Mouse (Mus musculus) E14TG2a.4 (cell line): Measurements from ENCODE around the gene Rsph14.

Source experiments
- H3K27me3 ChIP-seq: 2 replicates; pipeline ENCODE4 v1.6.1; 2014; ENCODE audit warnings: low read length, control low read depth; ENCODE audit not compliant: insufficient read depth
- H3K36me3 ChIP-seq: 2 replicates; pipeline ENCODE4 v1.6.1; 2014; ENCODE audit warnings: low read length, control low read depth; ENCODE audit not compliant: insufficient read depth
- H3K4me1 ChIP-seq: replicated peaks from 2 replicates; pipeline ENCODE4 v1.6.1; 2014; ENCODE audit warnings: low read depth, low read length, control low read depth
- H3K4me3 ChIP-seq: replicated peaks from 2 replicates; pipeline ENCODE4 v1.5.1; 2014; ENCODE audit warnings: mild to moderate bottlenecking, low read length
- H3K9me3 ChIP-seq: 2 replicates; pipeline ENCODE4 v1.6.1; 2014; ENCODE audit warnings: low read length, control low read depth
- CTCF ChIP-seq: conservative IDR thresholded peaks from 2 replicates; pipeline ENCODE4 v1.5.1; 2014; ENCODE audit warnings: low read length
- NANOG ChIP-seq: IDR thresholded peaks from 2 replicates; pipeline ENCODE4 v1.6.1; 2014; ENCODE audit warnings: borderline replicate concordance, low read length, mixed read lengths
- POU5F1 ChIP-seq: IDR thresholded peaks from 2 replicates; pipeline ENCODE4 v1.6.1; 2014; ENCODE audit warnings: low read length, borderline replicate concordance

The Rsph14 gene

DNA sequence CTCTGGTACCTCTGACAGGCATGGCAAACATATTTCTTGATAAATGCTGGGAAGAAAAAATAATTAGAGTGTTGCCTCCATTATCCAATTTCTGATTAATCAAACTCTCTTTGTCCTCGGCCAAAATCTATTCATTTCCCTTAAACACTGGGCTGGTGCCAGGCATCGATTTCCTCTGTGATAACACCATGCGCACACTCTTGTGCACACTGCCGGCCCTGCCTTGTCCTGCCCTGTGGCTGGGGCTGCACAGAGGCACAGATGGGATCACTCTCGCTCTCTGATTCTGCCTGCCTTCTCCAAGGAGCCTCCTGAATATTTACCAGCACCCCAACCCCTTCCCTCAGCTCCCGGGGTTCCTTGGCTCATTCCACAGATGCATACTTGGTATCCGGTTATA lies 56.8 kb downstream of the Rsph14 start:
- peaks cover 22% of the 10 kb centered on the region for H3K27me3 ChIP-seq
- H3K4me1 ChIP-seq = peaks cover 12% of the 10 kb centered on the region

DNA sequence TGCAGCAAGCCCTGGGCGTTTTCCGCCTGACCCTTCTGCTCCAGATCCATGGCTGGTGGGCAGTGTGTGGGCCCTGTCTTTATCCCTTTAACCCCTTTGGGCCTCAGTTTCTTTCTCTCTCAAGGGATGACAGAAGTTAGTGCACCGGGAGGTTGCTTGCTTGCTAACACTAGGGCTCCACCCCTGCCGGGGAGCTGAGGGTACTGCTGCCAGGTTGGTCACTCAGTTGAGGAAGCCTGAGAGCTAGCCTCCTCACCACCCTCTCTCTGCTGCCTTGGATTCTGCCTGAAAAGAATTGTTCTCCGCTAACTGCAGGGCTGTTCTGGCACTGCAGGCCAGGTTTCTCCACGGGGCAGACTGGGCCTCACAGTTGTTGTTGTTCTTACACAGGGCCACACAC lies 59.4 kb downstream of the Rsph14 start:
- Histone ChIP-seq H3K4me3 (peak overlapping the region; percentile 68), H3K36me3 (no peaks in the 10 kb centered on the region), H3K27me3 (peaks cover 33% of the 10 kb centered on the region), H3K9me3 (no peaks in the 10 kb centered on the region), H3K4me1 (peaks cover 21% of the 10 kb centered on the region)
- peak; percentile 39; the same call in 1 of the 2 replicates for TF ChIP-seq CTCF
- TF ChIP-seq NANOG = no peak

More for the DNA sequence above, 56.8 kb downstream of the Rsph14 start:
- no peak overlapping the region for H3K4me3 ChIP-seq
- no peak for TF ChIP-seq NANOG
- TF ChIP-seq POU5F1 = no peak
- no peak for TF ChIP-seq CTCF
- H3K36me3 ChIP-seq = no peaks in the 10 kb centered on the region
- no peaks in the 10 kb centered on the region for H3K9me3 ChIP-seq

DNA sequence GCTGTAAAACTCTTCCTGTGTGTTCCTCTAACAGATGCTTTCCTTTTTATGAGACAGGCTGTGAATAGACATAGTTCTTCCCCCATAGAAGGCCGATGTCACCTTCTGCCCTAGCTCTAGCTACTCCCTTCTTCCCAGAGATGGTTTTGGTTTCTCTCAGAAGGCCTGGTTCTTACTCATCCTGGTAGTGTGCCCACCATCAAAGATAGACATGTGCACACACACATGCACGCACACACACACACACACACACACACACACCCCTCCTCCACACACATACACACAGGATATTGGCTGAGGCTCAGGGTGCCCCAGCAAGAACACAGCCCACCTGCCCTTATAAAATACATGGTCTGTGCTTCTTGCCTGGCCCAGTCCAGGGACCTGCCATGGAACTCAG lies 63.1 kb downstream of the Rsph14 start:
- TF ChIP-seq POU5F1 = no peak
- TF ChIP-seq NANOG = no peak
- no peak for TF ChIP-seq CTCF
- Histone ChIP-seq H3K4me3 (no peak overlapping the region), H3K4me1 (peaks cover 35% of the 10 kb centered on the region), H3K9me3 (no peaks in the 10 kb centered on the region), H3K27me3 (peaks cover 60% of the 10 kb centered on the region), H3K36me3 (no peaks in the 10 kb centered on the region)

DNA sequence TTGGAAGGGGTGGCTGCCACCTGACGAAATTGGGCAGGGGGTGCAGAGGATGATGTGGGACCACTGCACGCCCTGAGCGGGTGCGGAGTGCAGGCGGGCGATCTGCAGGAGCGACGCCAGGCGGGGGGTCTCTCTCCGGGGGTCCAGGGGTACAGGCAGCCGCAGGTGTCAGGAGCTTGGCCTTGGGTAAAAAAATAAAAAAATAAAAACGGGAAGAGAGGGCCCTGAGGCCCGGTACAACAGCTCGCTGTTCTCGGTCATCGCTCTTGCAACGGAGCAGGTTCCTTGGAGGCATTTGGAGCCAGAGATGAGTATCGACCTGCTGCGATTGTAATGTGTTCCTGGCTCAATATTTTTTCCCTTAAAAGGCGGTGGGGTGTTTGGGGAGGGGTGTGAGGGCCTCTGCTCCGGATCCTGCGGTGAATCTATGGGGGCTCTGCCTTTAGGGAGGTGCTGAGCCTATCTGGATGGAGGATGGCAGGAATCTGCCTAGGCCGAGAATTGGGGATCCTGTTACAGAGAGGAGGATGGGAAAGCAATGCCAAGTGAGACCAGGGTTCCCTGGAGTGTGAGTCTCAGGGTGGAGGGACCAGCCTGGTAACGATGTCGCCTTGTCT lies 64.6 kb downstream of the Rsph14 start:
- no peaks in the 10 kb centered on the region for H3K9me3 ChIP-seq
- no peaks in the 10 kb centered on the region for H3K36me3 ChIP-seq
- H3K4me3 ChIP-seq = peak overlapping the region; percentile 85
- peaks cover 75% of the 10 kb centered on the region for H3K27me3 ChIP-seq
- TF ChIP-seq NANOG = no peak
- TF ChIP-seq POU5F1 = no peak
- TF ChIP-seq CTCF = no peak
- peaks cover 26% of the 10 kb centered on the region for H3K4me1 ChIP-seq

DNA sequence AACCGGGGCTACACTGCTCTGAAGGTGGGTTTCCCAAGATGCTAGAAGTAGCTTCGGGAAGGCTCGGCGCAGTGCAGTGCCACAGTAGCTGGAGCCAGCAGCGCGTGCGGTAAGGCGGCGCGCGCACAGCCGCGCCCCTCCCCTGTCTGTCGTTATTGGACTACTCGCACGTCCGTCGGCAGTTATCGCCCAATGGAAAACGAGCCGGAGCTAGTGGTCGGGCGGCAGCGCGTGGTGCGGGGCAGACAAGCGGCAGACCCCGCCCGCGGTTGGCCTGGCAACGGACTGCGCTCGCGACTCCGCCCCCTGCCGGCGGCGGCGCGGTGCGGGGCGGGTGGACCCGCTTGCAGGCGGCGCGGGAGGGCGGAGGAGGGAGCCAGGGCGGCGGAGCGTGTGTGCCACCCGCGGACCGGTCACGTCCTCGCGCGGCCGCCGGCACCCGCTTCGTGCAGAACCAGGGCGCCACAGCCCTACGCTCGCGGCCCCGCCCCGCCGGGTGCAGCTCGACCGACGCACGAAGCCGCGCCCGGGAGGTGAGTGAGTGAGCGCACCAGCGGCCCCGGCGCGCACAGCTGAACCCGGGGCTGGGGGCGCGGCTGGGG lies 65.4 kb downstream of the Rsph14 start, which contains the start of gene Gnaz:
Gene Gnaz (plus strand): TSS at position 328 of the 602 bp plus-strand sequence.
- Histone ChIP-seq H3K4me3 (peak within 1 kb of the TSS; percentile 85), H3K36me3 (no peaks in the 10 kb centered on the region), H3K27me3 (peaks cover 76% of the 10 kb centered on the region), H3K4me1 (peaks cover 23% of the 10 kb centered on the region), H3K9me3 (no peaks in the 10 kb centered on the region)
- TF ChIP-seq NANOG = no peak
- TF ChIP-seq POU5F1 = no peak
- TF ChIP-seq CTCF = no peak

DNA sequence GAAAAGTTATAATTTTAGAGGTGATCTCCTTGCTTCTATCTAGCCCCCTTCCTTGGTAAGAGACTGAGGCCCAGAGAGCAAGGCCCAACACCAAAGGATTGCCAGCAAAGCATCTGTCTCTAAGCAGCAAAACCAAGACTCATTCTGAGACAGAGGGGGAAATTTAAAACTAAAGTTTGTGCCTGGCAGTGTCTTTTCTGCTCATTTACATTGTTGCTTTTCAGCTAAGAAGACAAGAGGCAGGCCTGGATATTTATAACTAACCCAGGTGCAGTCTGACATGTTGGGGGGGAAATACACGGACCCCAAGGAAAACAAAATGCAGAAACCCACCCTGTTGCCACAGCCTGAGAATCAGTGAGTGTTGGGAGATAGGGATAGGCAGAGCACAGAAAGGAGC lies 68.0 kb downstream of the Rsph14 start:
- peaks cover 80% of the 10 kb centered on the region for H3K27me3 ChIP-seq
- H3K36me3 ChIP-seq = no peaks in the 10 kb centered on the region
- no peaks in the 10 kb centered on the region for H3K9me3 ChIP-seq
- H3K4me3 ChIP-seq = no peak overlapping the region
- H3K4me1 ChIP-seq = peaks cover 28% of the 10 kb centered on the region
- TF ChIP-seq POU5F1 = no peak
- TF ChIP-seq CTCF = no peak
- no peak for TF ChIP-seq NANOG

DNA sequence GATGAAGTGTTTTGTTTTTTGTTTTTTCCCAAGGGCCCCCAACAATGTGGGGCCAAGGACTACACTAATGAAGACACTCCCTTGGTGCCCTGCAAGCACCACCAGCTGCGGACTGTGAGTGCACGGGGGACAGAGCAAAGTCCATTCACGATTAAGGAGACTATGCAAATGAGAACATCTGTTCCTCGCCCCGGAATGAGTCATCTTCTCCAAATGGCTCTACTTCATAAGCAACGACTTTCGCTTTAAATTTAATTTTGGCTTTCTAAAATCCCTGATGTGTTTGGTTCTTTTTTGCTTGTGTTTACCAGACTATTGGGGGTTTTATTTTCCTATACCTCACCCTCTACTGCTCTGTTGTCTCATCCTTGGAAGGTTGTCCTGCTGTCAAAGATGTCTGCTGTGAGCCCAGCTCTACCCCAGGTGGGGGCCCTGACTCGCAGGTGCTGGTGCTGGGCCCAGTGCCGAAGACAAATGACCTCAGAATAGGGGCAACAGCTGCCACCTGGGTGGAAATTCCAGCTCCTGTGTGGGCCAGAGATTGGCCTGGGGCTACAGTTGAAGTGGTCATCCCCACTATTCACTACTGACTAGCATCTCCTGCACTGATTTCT lies 79.4 kb downstream of the Rsph14 start:
- Histone ChIP-seq H3K4me1 (peaks cover 23% of the 10 kb centered on the region), H3K4me3 (no peak overlapping the region), H3K27me3 (peaks cover 15% of the 10 kb centered on the region), H3K9me3 (no peaks in the 10 kb centered on the region), H3K36me3 (no peaks in the 10 kb centered on the region)
- no peak for TF ChIP-seq POU5F1
- no peak for TF ChIP-seq NANOG
- TF ChIP-seq CTCF = no peak

DNA sequence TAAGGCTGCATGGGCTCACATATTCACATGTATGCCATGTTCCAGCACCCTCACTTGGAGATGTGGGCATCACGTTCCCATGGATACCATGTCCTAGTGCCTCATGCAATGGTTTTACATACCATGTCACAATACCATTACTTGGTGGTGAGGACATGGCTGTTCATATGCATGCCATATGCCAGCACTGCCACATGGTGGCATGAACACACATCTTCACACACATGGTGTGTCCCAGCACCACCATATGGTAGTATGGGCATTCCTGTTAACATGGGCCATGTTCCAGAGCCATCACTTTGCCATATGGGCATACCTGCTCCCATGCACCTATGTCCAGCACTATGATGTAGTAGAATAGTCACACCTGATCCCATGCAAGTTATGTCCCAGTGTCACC lies 91.6 kb downstream of the Rsph14 start:
- Histone ChIP-seq H3K4me1 (no peaks in the 10 kb centered on the region), H3K36me3 (no peaks in the 10 kb centered on the region), H3K27me3 (no peaks in the 10 kb centered on the region), H3K4me3 (no peak overlapping the region), H3K9me3 (no peaks in the 10 kb centered on the region)
- TF ChIP-seq CTCF (no peak), NANOG (no peak), POU5F1 (no peak)

DNA sequence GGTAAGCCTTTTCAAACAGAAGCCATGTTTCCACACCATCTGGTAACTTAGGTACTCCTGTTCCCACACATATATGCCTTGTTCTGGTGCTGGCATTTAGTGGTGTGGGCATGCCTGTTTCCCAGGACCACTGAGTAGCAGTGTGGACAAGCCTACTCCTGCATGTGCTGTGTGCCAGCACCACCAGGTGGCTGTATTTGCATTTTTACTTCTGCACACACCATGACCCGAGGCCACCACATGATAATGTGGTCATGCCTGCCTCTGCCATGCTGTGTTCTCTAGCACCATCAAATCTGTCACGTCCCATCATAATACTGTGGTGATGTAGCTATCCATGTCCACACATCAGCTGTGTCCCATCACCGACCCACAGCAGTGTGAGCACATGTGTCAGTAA lies 93.1 kb downstream of the Rsph14 start:
- H3K4me3 ChIP-seq = no peak overlapping the region
- TF ChIP-seq POU5F1 (no peak), CTCF (no peak), NANOG (no peak)
- no peaks in the 10 kb centered on the region for H3K27me3 ChIP-seq

More for the DNA sequence above, 93.1 kb downstream of the Rsph14 start:
- no peaks in the 10 kb centered on the region for H3K9me3 ChIP-seq
- H3K4me1 ChIP-seq = peaks cover 10% of the 10 kb centered on the region; the same call in 1 of the 2 replicates
- H3K36me3 ChIP-seq = no peaks in the 10 kb centered on the region
